Mouse (Mus musculus): ENCODE results near the gene Hes1. TPM values are rescaled to one million over a fixed set of nuclear protein-coding genes. Genes with fewer than 3 reads are reported as not detected.

Hes1 gene
- polyA plus RNA-seq, 1 experiment from 2014 or later, result 76.9 TPM

Other genes with a start within 250 kb of the Hes1 start
- gene Cpn2, start 203.1 kb downstream of the Hes1 start, polyA plus RNA-seq (2016; fragmentation: Nextera tagmentation; extraction: Ambion mirVana), result not detected in 2 replicates
- gene Lrrc15, start 218.9 kb downstream of the Hes1 start, polyA plus RNA-seq (2016; fragmentation: Nextera tagmentation; extraction: Ambion mirVana), result 0.84 and 0.90 TPM in 2 replicates
- 1.7 and 2.1 TPM in 2 replicates for gene Gp5, start 246.4 kb downstream of the Hes1 start, polyA plus RNA-seq (2016; fragmentation: Nextera tagmentation; extraction: Ambion mirVana)